Mouse (Mus musculus): ENCODE data around the gene Wdr72. TPM values are rescaled to one million over a fixed set of nuclear protein-coding genes. Genes with fewer than 3 reads are reported as not detected.

The Wdr72 gene
- polyA plus RNA-seq, 1 experiment from 2014 or later, result 0.18 TPM

GRCm38 (mm10) chr9:74186748-74187400 is 76.7 kb downstream of the Wdr72 start:
- Histone ChIP-seq H3K4me3 (replicated peaks; ENCODE audit: low read length) (peak overlapping the region; percentile 27), H3K27me3 (replicated peaks; ENCODE audit: control insufficient read depth, insufficient read depth, low read length) (peaks cover 11% of the 10 kb centered on the region), H3K9ac (replicated peaks; ENCODE audit: low read depth, low read length) (peak overlapping the region; percentile 31), H3K4me1 (replicated peaks; ENCODE audit: control insufficient read depth, insufficient read depth, low read length) (peaks cover 12% of the 10 kb centered on the region), H3K36me3 (ENCODE audit: control insufficient read depth, insufficient read depth) (no peaks in the 10 kb centered on the region), H3K4me2 (ENCODE audit: low read length) (peak overlapping the region; percentile 49), H3K9me3 (ENCODE audit: control insufficient read depth, low read length) (no peaks in the 10 kb centered on the region), H3K27ac (ENCODE audit: low read length) (no peak overlapping the region)
- ATAC-seq, result peak; percentile 93
- WGBS, result 3% methylated on average over 16 of the region's 16 CpGs

GRCm38 (mm10) chr9:74187401-74188029 is 77.4 kb downstream of the Wdr72 start:
- H3K36me3 ChIP-seq (ENCODE audit: control insufficient read depth, insufficient read depth), result no peaks in the 10 kb centered on the region
- H3K27ac ChIP-seq (ENCODE audit: low read length), result no peak overlapping the region
- peak; percentile 15; the same call in 1 of the 2 replicates for ATAC-seq
- peaks cover 11% of the 10 kb centered on the region for H3K27me3 ChIP-seq (replicated peaks; ENCODE audit: control insufficient read depth, insufficient read depth, low read length)
- peaks cover 12% of the 10 kb centered on the region for H3K4me1 ChIP-seq (replicated peaks; ENCODE audit: control insufficient read depth, insufficient read depth, low read length)
- peak overlapping the region; percentile 49 for H3K4me2 ChIP-seq (ENCODE audit: low read length)
- no peak overlapping the region for H3K9ac ChIP-seq (replicated peaks; ENCODE audit: low read depth, low read length)
- no peak overlapping the region for H3K4me3 ChIP-seq (replicated peaks; ENCODE audit: low read length)
- WGBS, result 13% methylated on average over 8 of the region's 8 CpGs
- no peaks in the 10 kb centered on the region for H3K9me3 ChIP-seq (ENCODE audit: control insufficient read depth, low read length)

GRCm38 (mm10) chr9:74194898-74195297 is 84.7 kb downstream of the Wdr72 start:
- Histone ChIP-seq H3K4me1 (replicated peaks; ENCODE audit: control insufficient read depth, insufficient read depth, low read length) (no peaks in the 10 kb centered on the region), H3K27ac (ENCODE audit: low read length) (no peak overlapping the region), H3K9ac (replicated peaks; ENCODE audit: low read depth, low read length) (no peak overlapping the region), H3K27me3 (replicated peaks; ENCODE audit: control insufficient read depth, insufficient read depth, low read length) (no peaks in the 10 kb centered on the region), H3K4me2 (ENCODE audit: low read length) (no peak overlapping the region), H3K4me3 (replicated peaks; ENCODE audit: low read length) (no peak overlapping the region), H3K9me3 (ENCODE audit: control insufficient read depth, low read length) (no peaks in the 10 kb centered on the region), H3K36me3 (ENCODE audit: control insufficient read depth, insufficient read depth) (no peaks in the 10 kb centered on the region)
- peak; percentile 52; the same call in 1 of the 2 replicates for ATAC-seq
- WGBS, result 18% methylated on average over 2 of the region's 2 CpGs

- H3K4me3 ChIP-seq (replicated peaks; ENCODE audit: low read length), result no peak overlapping the region
- H3K9me3 ChIP-seq (ENCODE audit: control insufficient read depth, low read length), result no peaks in the 10 kb centered on the region
- no peak overlapping the region for H3K27ac ChIP-seq (ENCODE audit: low read length)
- no peaks in the 10 kb centered on the region for H3K36me3 ChIP-seq (ENCODE audit: control insufficient read depth, insufficient read depth)
- peaks cover 5% of the 10 kb centered on the region; the same call in 1 of the 2 replicates for H3K4me1 ChIP-seq (replicated peaks; ENCODE audit: control insufficient read depth, insufficient read depth, low read length)
- H3K9ac ChIP-seq (replicated peaks; ENCODE audit: low read depth, low read length), result no peak overlapping the region
- WGBS, result 62% methylated on average over 6 of the region's 6 CpGs
- no peaks in the 10 kb centered on the region for H3K27me3 ChIP-seq (replicated peaks; ENCODE audit: control insufficient read depth, insufficient read depth, low read length)
- no peak overlapping the region for H3K4me2 ChIP-seq (ENCODE audit: low read length)
- peak; percentile 87 for ATAC-seq
Measured at GRCm38 (mm10) chr9:74228272-74228671, 118.1 kb downstream of the Wdr72 start.

GRCm38 (mm10) chr9:74241292-74241691 is 131.1 kb downstream of the Wdr72 start:
- no peaks in the 10 kb centered on the region for H3K27me3 ChIP-seq (replicated peaks; ENCODE audit: control insufficient read depth, insufficient read depth, low read length)
- ATAC-seq, result no peak
- no peak overlapping the region for H3K4me3 ChIP-seq (replicated peaks; ENCODE audit: low read length)
- no peak overlapping the region for H3K4me2 ChIP-seq (ENCODE audit: low read length)
- H3K9ac ChIP-seq (replicated peaks; ENCODE audit: low read depth, low read length), result no peak overlapping the region
- H3K4me1 ChIP-seq (replicated peaks; ENCODE audit: control insufficient read depth, insufficient read depth, low read length), result no peaks in the 10 kb centered on the region
- H3K36me3 ChIP-seq (ENCODE audit: control insufficient read depth, insufficient read depth), result no peaks in the 10 kb centered on the region
- H3K9me3 ChIP-seq (ENCODE audit: control insufficient read depth, low read length), result no peaks in the 10 kb centered on the region
- WGBS, result 37% methylated on average over 5 of the region's 5 CpGs
- H3K27ac ChIP-seq (ENCODE audit: low read length), result no peak overlapping the region

- no peak overlapping the region for H3K4me3 ChIP-seq (replicated peaks; ENCODE audit: low read length)
- no peaks in the 10 kb centered on the region for H3K4me1 ChIP-seq (replicated peaks; ENCODE audit: control insufficient read depth, insufficient read depth, low read length)
- H3K36me3 ChIP-seq (ENCODE audit: control insufficient read depth, insufficient read depth), result no peaks in the 10 kb centered on the region
- 75% methylated on average over 4 of the region's 4 CpGs for WGBS
- no peak overlapping the region for H3K27ac ChIP-seq (ENCODE audit: low read length)
- H3K4me2 ChIP-seq (ENCODE audit: low read length), result no peak overlapping the region
- ATAC-seq, result no peak
- no peaks in the 10 kb centered on the region for H3K27me3 ChIP-seq (replicated peaks; ENCODE audit: control insufficient read depth, insufficient read depth, low read length)
- no peak overlapping the region for H3K9ac ChIP-seq (replicated peaks; ENCODE audit: low read depth, low read length)
- H3K9me3 ChIP-seq (ENCODE audit: control insufficient read depth, low read length), result no peaks in the 10 kb centered on the region
Measured at GRCm38 (mm10) chr9:74248084-74248483, 137.9 kb downstream of the Wdr72 start.

- no peaks in the 10 kb centered on the region for H3K36me3 ChIP-seq (ENCODE audit: control insufficient read depth, insufficient read depth)
- no peak overlapping the region for H3K4me3 ChIP-seq (replicated peaks; ENCODE audit: low read length)
- ATAC-seq, result no peak
- WGBS, result 34% methylated on average over 1 of the region's 1 CpGs
- H3K9me3 ChIP-seq (ENCODE audit: control insufficient read depth, low read length), result no peaks in the 10 kb centered on the region
- no peak overlapping the region for H3K27ac ChIP-seq (ENCODE audit: low read length)
- no peaks in the 10 kb centered on the region for H3K27me3 ChIP-seq (replicated peaks; ENCODE audit: control insufficient read depth, insufficient read depth, low read length)
- H3K9ac ChIP-seq (replicated peaks; ENCODE audit: low read depth, low read length), result no peak overlapping the region
- no peak overlapping the region for H3K4me2 ChIP-seq (ENCODE audit: low read length)
- H3K4me1 ChIP-seq (replicated peaks; ENCODE audit: control insufficient read depth, insufficient read depth, low read length), result no peaks in the 10 kb centered on the region
Measured at GRCm38 (mm10) chr9:74249486-74249885, 139.3 kb downstream of the Wdr72 start.

GRCm38 (mm10) chr9:74250522-74250921 is 140.4 kb downstream of the Wdr72 start:
- Histone ChIP-seq H3K27ac (ENCODE audit: low read length) (no peak overlapping the region), H3K36me3 (ENCODE audit: control insufficient read depth, insufficient read depth) (no peaks in the 10 kb centered on the region), H3K4me1 (replicated peaks; ENCODE audit: control insufficient read depth, insufficient read depth, low read length) (no peaks in the 10 kb centered on the region), H3K27me3 (replicated peaks; ENCODE audit: control insufficient read depth, insufficient read depth, low read length) (no peaks in the 10 kb centered on the region), H3K9ac (replicated peaks; ENCODE audit: low read depth, low read length) (no peak overlapping the region), H3K4me3 (replicated peaks; ENCODE audit: low read length) (no peak overlapping the region), H3K4me2 (ENCODE audit: low read length) (no peak overlapping the region), H3K9me3 (ENCODE audit: control insufficient read depth, low read length) (no peaks in the 10 kb centered on the region)
- no peak for ATAC-seq
- whole genome bisulfite sequencing, result 56% methylated on average over 1 of the region's 1 CpGs

- Histone ChIP-seq H3K9ac (replicated peaks; ENCODE audit: low read depth, low read length) (no peak overlapping the region), H3K4me2 (ENCODE audit: low read length) (no peak overlapping the region), H3K9me3 (ENCODE audit: control insufficient read depth, low read length) (no peaks in the 10 kb centered on the region), H3K36me3 (ENCODE audit: control insufficient read depth, insufficient read depth) (no peaks in the 10 kb centered on the region), H3K4me3 (replicated peaks; ENCODE audit: low read length) (no peak overlapping the region), H3K4me1 (replicated peaks; ENCODE audit: control insufficient read depth, insufficient read depth, low read length) (no peaks in the 10 kb centered on the region), H3K27ac (ENCODE audit: low read length) (no peak overlapping the region), H3K27me3 (replicated peaks; ENCODE audit: control insufficient read depth, insufficient read depth, low read length) (no peaks in the 10 kb centered on the region)
- WGBS, result 24% methylated on average over 4 of the region's 4 CpGs
- no peak for ATAC-seq
Measured at GRCm38 (mm10) chr9:74258389-74258788, 148.2 kb downstream of the Wdr72 start.
